Mouse (Mus musculus) heart, embryonic 11.5 days (tissue): ENCODE measurements around the gene Lmod3. TPM values are rescaled to one million over a fixed set of nuclear protein-coding genes. Genes with fewer than 3 reads are reported as not detected.

Source experiments
- ATAC-seq: fragments of 200-750 bp; cut with Nextera tagmentation; replicated peaks from 2 replicates; pipeline ENCODE4 v1.8.0; 2017; ENCODE audit warnings: moderate library complexity; ENCODE audit not compliant: insufficient number of reproducible peaks, low FRiP score, low TSS enrichment
- H3K27ac ChIP-seq: fragments of 300-500 bp; sonication (generic); 2 replicates; pipeline ENCODE4 v1.5.1; 2014; ENCODE audit warnings: mild to moderate bottlenecking, low read depth, low read length
- H3K27me3 ChIP-seq: fragments of 300-500 bp; sonication (generic); 2 replicates; pipeline ENCODE4 v1.6.1; 2014; ENCODE audit warnings: mild to moderate bottlenecking, low read length, mixed read lengths; ENCODE audit not compliant: control insufficient read depth, insufficient read depth
- H3K36me3 ChIP-seq: fragments of 300-500 bp; sonication (generic); 2 replicates; pipeline ENCODE4 v1.6.1; 2014; ENCODE audit warnings: mild to moderate bottlenecking, low read length, moderate library complexity, mixed read lengths; ENCODE audit not compliant: control insufficient read depth, insufficient read depth
- H3K4me1 ChIP-seq: fragments of 300-500 bp; sonication (generic); 2 replicates; pipeline ENCODE4 v1.6.1; 2014; ENCODE audit warnings: low read length; ENCODE audit not compliant: control insufficient read depth, insufficient read depth
- H3K4me2 ChIP-seq: fragments of 300-500 bp; sonication (generic); 2 replicates; pipeline ENCODE4 v1.6.1; 2014; ENCODE audit warnings: mild to moderate bottlenecking, moderate library complexity
- H3K4me3 ChIP-seq: fragments of 300-500 bp; sonication (generic); 2 replicates; pipeline ENCODE4 v1.5.1; 2014; ENCODE audit warnings: low read depth, low read length
- H3K9ac ChIP-seq: fragments of 300-500 bp; sonication (generic); 2 replicates; pipeline ENCODE4 v1.6.1; 2014; ENCODE audit warnings: mild to moderate bottlenecking, low read depth, low read length, moderate library complexity
- H3K9me3 ChIP-seq: fragments of 300-500 bp; sonication (generic); replicated peaks from 2 replicates; pipeline ENCODE4 v1.6.1; 2016; ENCODE audit warnings: low read length; ENCODE audit not compliant: control insufficient read depth
- WGBS: fragments of 180-500 bp; shearing (Covaris S2); extraction: QIAGEN DNeasy Blood & Tissue Kit; methylation state at CpG from one replicate; pipeline ENCODE4 v1.1.7; 2014; ENCODE audit not compliant: insufficient replicate concordance; 5-methylcytosine and 5-hydroxymethylcytosine counted together
- polyA plus RNA-seq: library from polyadenylated mRNA; unstranded; fragments of >200 nt; fragmentation: Nextera tagmentation; extraction: Ambion mirVana; gene quantifications from 2 replicates; pipeline ENCODE4 v1.2.1, GENCODE M21; 2014

Lmod3 gene
- polyA plus RNA-seq, 1 experiment from 2014 or later: 19.3 TPM

- Histone ChIP-seq H3K27me3 (no peaks in the 10 kb centered on the region), H3K36me3 (no peaks in the 10 kb centered on the region), H3K4me3 (peak within 1 kb of the TSS; percentile 89), H3K4me1 (peaks cover 10% of the 10 kb centered on the region), H3K9me3 (no peaks in the 10 kb centered on the region), H3K9ac (peak within 1 kb of the TSS; percentile 99), H3K4me2 (peak within 1 kb of the TSS; percentile 82), H3K27ac (peak within 1 kb of the TSS; percentile 83)
- peak; percentile 97 for ATAC-seq
- WGBS: under 1% methylated on average over 38 of the region's 38 CpGs
These were observed 47.1 kb downstream of the Lmod3 start, which contains the start of gene Uba3 for GRCm38 (mm10) chr6:97205439-97205885. Gene Uba3, minus strand, starts transcription at chr6:97205647.

- no peaks in the 10 kb centered on the region for H3K9me3 ChIP-seq
- peak overlapping the region; percentile 83 for H3K27ac ChIP-seq
- no peaks in the 10 kb centered on the region for H3K36me3 ChIP-seq
These were observed 47.6 kb downstream of the Lmod3 start for GRCm38 (mm10) chr6:97204952-97205351.

GRCm38 (mm10) chr6:97204252-97204869, 48.2 kb downstream of the Lmod3 start:
- peaks cover 10% of the 10 kb centered on the region for H3K4me1 ChIP-seq
- H3K4me3 ChIP-seq: peak overlapping the region; percentile 89
- 21% methylated on average over 9 of the region's 9 CpGs for WGBS
- no peak for ATAC-seq
- peak overlapping the region; percentile 82 for H3K4me2 ChIP-seq
- H3K27me3 ChIP-seq: no peaks in the 10 kb centered on the region
- peak overlapping the region; percentile 83; the same call in 1 of the 2 replicates for H3K27ac ChIP-seq
- no peaks in the 10 kb centered on the region for H3K9me3 ChIP-seq
- H3K9ac ChIP-seq: peak overlapping the region; percentile 99
- H3K36me3 ChIP-seq: no peaks in the 10 kb centered on the region

More at GRCm38 (mm10) chr6:97204952-97205351, 47.6 kb downstream of the Lmod3 start:
- Histone ChIP-seq H3K4me2 (peak overlapping the region; percentile 82), H3K4me1 (peaks cover 10% of the 10 kb centered on the region), H3K27me3 (no peaks in the 10 kb centered on the region), H3K9ac (peak overlapping the region; percentile 99), H3K4me3 (peak overlapping the region; percentile 89)
- peak; percentile 69; the same call in 1 of the 2 replicates for ATAC-seq
- WGBS: under 1% methylated on average over 16 of the region's 16 CpGs

- Histone ChIP-seq H3K9me3 (no peaks in the 10 kb centered on the region), H3K36me3 (peaks cover 5% of the 10 kb centered on the region), H3K4me2 (no peak overlapping the region), H3K9ac (no peak overlapping the region), H3K4me1 (peaks cover 10% of the 10 kb centered on the region), H3K4me3 (no peak overlapping the region), H3K27ac (no peak overlapping the region), H3K27me3 (no peaks in the 10 kb centered on the region)
- no peak for ATAC-seq
- WGBS: 76% methylated on average over 3 of the region's 3 CpGs
These were observed 50.1 kb downstream of the Lmod3 start for GRCm38 (mm10) chr6:97202477-97202876.

GRCm38 (mm10) chr6:97200437-97200836, 52.1 kb downstream of the Lmod3 start:
- ATAC-seq: no peak
- H3K36me3 ChIP-seq: peaks cover 21% of the 10 kb centered on the region
- H3K9me3 ChIP-seq: no peaks in the 10 kb centered on the region
- no peak overlapping the region for H3K9ac ChIP-seq
- no peaks in the 10 kb centered on the region for H3K27me3 ChIP-seq
- H3K27ac ChIP-seq: no peak overlapping the region
- no peak overlapping the region for H3K4me3 ChIP-seq
- no peak overlapping the region for H3K4me2 ChIP-seq
- peaks cover 10% of the 10 kb centered on the region for H3K4me1 ChIP-seq
- WGBS: 67% methylated on average over 3 of the region's 3 CpGs

Other genes starting within 250 kb of the Lmod3 start
- not detected in 2 replicates for gene Fam19a4, start 192.3 kb downstream of the Lmod3 start, polyA plus RNA-seq
- 12.1 and 13.5 TPM in 2 replicates for gene Eogt, start 103.6 kb downstream of the Lmod3 start, polyA plus RNA-seq
- 21.8 and 27.3 TPM in 2 replicates for gene Tmf1, start 73.6 kb downstream of the Lmod3 start, polyA plus RNA-seq
- 90.7 and 93.9 TPM in 2 replicates for gene Uba3, start 47.1 kb downstream of the Lmod3 start, polyA plus RNA-seq
- gene Arl6ip5, start 42.1 kb downstream of the Lmod3 start, polyA plus RNA-seq: 48.9 and 61.6 TPM in 2 replicates